Mouse (Mus musculus): ENCODE results near the gene Pla2g5.

The Pla2g5 gene

GRCm38 (mm10) chr4:138796513-138797216, 66.6 kb downstream of the Pla2g5 start:
- DNase-seq (ENCODE audit: low spot score), result no peak

DNA sequence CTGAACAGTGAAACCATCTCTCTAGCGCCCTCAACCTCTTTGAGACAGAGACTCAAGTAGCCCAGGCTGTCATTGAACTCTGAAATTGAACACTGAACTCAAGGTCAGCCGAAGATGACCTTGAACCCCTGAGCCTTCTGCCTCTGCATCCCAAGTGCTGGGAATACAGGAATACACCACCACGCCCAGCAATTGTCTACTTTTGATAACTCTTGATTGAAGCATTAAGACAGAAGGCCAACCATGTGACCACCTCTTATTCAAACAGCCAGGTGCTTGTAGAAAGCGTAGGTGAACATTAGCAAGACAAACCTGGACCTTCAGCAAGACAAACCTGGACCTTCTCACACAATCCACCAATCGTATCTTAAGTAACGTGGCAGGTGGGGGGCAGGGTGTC, 68.9 kb downstream of the Pla2g5 start:
- DNase-seq (ENCODE audit: low spot score), result no peak

- no peak for DNase-seq (ENCODE audit: low spot score)
These were observed 70.0 kb downstream of the Pla2g5 start for GRCm38 (mm10) chr4:138793276-138793675.

DNA sequence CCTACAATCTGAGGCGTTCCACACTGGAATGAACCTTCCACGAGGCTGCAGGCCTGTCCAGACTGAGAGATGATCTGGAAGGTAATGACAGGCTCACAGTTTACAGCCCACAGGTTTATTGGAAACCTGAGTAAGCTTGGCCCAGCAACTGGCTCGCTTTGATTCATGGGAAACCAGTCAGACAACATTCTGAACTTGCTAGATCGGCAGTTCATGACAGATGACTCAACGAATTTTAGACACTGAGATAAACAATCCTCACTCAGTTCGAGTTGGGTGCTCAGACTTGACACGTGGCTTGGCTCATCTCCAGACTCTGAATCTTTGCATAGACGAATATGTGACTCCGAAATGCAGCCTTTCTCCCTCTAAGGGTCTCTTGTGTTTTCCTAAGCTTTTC, 70.7 kb downstream of the Pla2g5 start:
- DNase-seq (ENCODE audit: low spot score), result peak; percentile 12

DNA sequence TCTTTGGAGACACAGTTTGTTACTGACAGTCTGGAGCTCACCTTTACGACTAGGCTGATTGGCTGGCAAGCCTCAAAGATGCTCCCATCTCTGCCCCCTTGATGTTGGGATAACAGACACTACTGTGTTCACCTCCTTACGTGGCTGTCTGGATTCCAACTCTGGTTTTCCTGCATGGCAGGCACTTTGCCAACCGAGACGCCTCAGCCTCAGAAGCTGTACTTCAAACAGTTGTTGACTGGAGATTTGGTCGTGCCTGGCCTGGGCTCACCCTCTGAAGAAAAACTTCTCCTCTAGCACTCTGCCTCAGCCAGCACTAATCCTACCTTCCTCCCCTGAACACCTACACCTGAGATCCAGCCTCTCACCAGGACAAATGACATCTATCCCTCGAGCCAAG, 71.8 kb downstream of the Pla2g5 start:
- DNase-seq (ENCODE audit: low spot score), result no peak

DNA sequence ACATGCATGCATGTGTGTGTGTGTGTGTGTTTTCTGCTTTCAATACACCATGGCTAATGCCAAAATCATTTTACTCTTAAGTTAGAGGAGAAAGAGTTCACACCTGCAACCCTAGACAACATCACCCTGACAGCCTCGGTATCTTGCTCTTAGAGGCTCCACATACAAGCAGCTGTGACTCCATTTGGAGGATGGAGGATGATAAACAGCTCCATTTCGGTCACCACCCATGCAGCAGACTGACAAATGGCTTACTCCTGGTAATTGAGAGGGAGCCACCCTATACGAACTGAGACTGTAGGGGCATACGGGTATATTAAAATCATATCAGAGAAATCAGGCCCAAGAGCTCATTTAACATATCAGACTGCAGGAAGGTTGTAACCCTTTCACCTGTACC, 74.9 kb downstream of the Pla2g5 start:
- DNase-seq (ENCODE audit: low spot score), result no peak

DNA sequence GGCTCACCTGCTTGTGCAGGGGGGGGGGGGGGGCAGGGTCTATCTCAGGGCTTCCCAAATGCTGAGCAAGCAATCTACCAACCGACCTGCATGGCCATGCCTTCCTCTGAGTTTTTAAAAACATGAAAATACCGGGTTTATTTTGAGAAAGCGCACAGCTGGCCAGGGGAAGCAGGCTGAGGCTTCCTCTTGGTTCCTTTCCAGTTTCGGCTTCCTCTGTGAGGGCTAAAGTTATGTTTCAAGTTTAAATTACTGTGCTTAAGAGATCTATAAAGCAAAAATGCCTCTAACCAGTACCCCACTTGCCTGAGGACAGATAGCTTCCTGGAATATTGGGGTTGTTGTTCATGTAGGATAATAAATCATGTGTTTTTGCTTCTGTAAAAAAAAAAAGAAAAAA, 77.1 kb downstream of the Pla2g5 start:
- no peak for DNase-seq (ENCODE audit: low spot score)

- DNase-seq (ENCODE audit: low spot score), result no peak
These were observed 77.6 kb downstream of the Pla2g5 start for GRCm38 (mm10) chr4:138785721-138786120.

DNA sequence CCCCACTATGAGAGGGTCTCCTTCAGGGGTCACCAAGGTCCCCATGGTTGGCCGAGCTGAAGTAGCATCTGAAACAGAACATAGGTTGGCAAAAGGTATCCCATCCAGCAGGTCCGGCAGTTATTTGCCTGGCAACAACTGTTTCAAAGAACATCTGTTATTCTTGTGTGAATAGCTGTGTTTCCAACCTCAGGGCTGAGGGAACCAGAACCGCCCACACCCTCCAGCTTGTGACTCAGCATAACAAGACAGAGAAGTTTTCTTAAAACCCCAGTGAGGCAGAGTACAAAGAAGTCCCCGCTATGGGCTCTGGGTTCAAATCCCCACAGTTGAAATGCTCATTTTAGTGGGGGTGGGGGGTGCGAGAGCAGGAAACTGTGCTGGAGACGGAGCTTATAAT, 81.2 kb downstream of the Pla2g5 start:
- DNase-seq (ENCODE audit: low spot score), result no peak

GRCm38 (mm10) chr4:138780300-138780699, 83.0 kb downstream of the Pla2g5 start:
- DNase-seq (ENCODE audit: low spot score), result no peak

DNA sequence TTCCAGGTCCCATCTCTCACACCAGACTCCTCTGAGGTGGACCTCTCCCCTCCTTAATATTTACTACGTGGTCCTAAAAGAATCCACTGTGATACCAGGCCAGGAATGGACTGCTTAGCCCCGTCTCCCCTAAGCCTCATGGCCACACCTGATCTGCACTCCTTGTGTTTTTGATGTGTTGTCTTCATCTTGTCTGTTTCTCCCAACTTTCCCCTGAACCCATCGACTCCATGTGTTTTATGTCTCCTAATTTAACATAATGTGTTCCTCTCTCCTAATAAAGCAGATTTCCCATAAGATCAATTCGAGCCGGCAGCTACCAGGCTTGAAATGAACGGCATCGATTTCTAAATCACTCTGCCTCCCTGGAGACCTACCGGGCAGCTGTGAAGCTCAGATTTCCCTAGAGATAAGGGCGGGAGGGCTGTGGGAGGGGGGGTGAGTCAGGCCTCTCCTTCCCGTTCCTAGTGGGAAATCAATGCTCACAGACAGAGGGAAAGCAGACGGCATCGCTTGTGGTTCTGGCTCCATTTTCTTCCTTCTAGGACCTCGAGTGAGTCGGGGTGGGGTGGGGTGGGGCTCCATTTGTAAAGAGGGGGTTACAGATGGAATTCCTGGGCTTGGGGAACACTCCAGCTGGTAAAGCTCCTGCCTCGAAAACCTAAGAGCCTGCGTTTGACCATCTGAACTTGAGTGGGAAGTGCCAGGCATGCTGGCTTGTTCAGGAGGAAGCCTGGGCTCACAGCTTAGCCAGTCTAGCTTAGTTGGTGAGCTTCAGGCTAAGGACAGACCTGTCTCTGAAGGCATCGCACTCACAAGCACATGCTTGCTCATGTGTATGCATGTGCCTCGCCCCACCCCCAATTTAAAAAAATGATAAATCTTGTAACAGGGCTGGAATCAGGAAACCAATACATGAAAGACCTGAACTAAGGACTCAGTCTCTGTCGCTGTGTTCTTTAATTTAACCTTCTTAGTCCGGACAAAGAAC, 85.6 kb downstream of the Pla2g5 start:
- DNase-seq (ENCODE audit: low spot score), result no peak

DNA sequence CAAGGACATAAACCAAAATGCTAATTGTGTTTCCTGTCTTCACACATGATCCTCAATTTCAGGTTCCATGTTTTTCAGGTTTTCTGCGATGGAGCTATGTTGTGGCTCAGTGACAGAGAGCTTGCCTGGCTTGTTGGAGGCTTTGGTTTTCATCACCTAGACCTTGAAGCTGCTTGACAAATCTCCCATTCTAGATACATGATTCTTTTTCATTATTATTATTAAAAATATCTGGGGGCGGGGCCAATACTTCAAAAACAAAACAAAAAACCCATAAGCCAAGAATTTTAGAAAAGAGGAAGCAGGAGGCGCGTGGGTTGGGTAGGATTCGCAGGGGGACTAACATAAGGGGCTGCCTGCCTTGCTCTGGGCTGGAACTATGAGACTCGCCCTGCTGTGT, 87.8 kb downstream of the Pla2g5 start, which contains the start of gene Pla2g2d:
TSS of gene Pla2g2d (plus strand) at position 301 of the 400 bp plus-strand sequence.
- DNase-seq (ENCODE audit: low spot score), result no peak

DNA sequence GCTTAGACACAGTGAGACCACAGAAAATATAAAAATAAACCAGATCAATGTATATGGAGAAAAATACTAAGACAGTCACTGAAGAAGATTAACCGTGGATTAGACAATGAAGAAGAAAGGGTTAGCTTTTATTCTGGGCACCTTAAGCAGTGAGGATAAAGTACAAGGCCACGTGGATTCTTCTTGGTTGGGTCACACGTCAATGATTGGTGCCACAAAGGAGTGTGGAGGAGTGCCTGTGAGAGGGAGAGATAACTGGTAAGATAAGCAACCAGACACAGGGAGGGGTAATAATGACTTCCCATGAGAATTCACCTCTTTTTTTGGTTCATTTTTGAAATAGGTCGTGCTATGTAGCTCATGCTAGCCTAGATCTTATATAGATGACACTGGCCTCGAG, 90.9 kb downstream of the Pla2g5 start:
- DNase-seq (ENCODE audit: low spot score), result no peak

DNA sequence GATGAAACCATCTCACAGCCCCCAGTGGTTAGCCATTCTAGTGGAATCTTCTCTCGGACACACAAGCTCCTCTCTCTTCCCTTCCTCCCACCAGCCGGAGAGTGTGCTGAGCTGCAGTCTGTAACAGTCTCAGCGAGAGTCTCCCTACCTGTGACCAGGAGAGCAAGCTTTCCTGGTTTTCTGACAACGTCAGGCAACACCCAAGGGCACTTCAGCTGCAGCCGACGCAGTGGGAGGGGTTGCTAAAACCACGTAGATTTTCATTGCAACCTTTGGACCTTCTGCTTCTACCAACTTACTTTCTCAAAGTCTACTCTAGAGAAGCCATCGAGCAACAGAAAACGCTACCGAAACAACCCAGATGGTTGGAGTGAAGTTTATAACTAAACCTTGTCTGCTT, 91.3 kb downstream of the Pla2g5 start:
- no peak for DNase-seq (ENCODE audit: low spot score)

DNA sequence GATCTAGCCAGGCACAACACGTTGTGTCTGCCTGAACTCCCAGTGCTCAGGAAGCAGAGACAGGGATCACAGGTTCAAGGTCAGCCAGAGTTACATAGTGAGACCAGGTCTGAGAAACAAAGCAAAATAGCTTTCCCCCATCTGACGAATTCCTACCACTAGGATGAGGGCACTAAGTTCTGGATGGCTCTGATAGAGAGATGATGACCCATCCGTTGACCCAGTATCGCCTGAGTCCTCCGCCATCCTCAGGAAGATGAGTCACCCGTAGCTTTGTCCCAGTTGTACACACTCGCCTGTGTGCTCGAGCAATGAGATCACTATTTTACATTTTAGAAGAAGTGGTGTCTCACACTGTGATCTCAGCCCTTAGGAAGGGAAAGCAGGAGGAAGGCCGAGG, 101.0 kb downstream of the Pla2g5 start:
- no peak for DNase-seq (ENCODE audit: low spot score)

DNA sequence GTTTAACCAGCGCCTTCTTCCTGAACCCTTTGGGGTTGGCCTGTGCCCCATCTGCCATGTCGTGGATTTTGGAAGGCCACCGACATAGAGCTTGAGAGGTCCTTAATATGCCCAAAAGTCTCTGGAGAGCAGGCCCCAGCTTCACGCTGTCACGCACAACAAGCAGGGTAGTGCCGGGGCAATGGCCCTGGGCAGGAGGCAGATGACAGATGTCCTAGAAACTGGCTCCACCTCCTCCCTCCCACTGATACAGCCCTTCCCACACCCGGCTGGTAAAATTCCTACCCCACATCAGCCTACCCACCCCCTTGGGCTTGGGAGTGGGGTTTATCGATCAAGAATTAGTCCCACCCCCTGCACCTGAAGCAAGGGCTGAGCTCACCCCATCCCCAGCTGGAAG, 105.9 kb downstream of the Pla2g5 start, which contains the start of gene Pla2g2f:
TSS of gene Pla2g2f (minus strand) at position 211 of the 400 bp plus-strand sequence.
- DNase-seq (ENCODE audit: low spot score), result no peak

GRCm38 (mm10) chr4:138755983-138756382, 107.3 kb downstream of the Pla2g5 start:
- DNase-seq (ENCODE audit: low spot score), result no peak

DNA sequence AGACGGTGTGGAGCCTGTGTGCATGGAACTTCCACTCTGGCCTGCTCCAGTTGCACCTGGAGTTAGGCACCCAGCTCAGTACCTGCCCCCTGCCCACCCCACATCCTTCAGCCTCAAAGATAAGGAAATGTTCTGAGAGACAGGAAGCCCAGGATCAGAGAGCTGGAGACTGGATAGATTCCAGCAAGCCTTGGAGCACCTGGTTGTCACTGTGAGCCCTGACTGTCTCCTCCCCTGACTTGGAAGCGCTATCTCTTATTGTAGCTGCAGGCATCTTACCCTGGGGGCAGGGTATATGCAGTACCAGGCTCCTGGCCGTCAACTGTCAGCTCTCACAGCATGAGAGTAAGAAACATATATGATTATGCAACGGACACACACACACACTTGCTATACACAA, 107.8 kb downstream of the Pla2g5 start:
- DNase-seq (ENCODE audit: low spot score), result no peak

DNA sequence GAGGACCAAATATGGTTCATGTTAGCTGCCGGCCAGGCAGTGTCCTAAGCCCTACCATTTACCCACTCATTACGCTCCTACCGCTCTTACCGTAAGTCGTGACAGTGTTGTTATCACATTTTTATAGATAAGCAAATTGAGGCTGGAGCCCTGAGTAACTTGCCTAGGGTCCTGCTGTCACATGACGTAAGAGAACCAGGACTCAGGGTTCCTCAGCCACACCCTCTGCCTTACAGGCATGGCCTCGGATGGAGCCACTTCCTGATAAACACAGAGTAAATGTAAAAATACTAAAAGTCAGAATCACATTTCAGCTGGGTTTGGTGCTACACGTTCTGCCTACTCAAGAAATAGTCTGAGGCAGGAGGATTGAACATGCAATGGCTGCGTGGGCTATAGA, 108.8 kb downstream of the Pla2g5 start:
- DNase-seq (ENCODE audit: low spot score), result no peak

GRCm38 (mm10) chr4:138753608-138754007, 109.7 kb downstream of the Pla2g5 start:
- DNase-seq (ENCODE audit: low spot score), result no peak

- no peak for DNase-seq (ENCODE audit: low spot score)
These were observed 110.7 kb downstream of the Pla2g5 start for GRCm38 (mm10) chr4:138752603-138753002.
